Mouse (Mus musculus) midbrain, postnatal 0 days (tissue): ENCODE measurements around the gene Ifi205. TPM values are rescaled to one million over a fixed set of nuclear protein-coding genes. Genes with fewer than 3 reads are reported as not detected.
A peak's percentile ranks its signal among the peaks of the same experiment; 100 is the strongest.

Experiments
- ATAC-seq: fragments of 200-750 bp; cut with Nextera tagmentation; 2 replicates; pipeline ENCODE4 v1.8.0; 2017; ENCODE audit warnings: moderate number of reproducible peaks, mild to moderate bottlenecking, moderate TSS enrichment, moderate library complexity; ENCODE audit not compliant: low FRiP score
- DNase-seq: peaks from one replicate; pipeline ENCODE4 v3.0.0-alpha.2; 2015; ENCODE audit warnings: low spot score
- H3K27ac ChIP-seq: fragments of 300-500 bp; sonication (generic); 2 replicates; pipeline ENCODE4 v1.5.1; 2014; ENCODE audit warnings: low read depth, mild to moderate bottlenecking, low read length, mixed read lengths
- H3K27me3 ChIP-seq: fragments of 300-500 bp; sonication (generic); 2 replicates; pipeline ENCODE4 v1.6.1; 2014; ENCODE audit warnings: low read length, control low read depth, mixed read lengths; ENCODE audit not compliant: insufficient read depth
- H3K36me3 ChIP-seq: fragments of 300-500 bp; sonication (generic); 2 replicates; pipeline ENCODE4 v1.6.1; 2014; ENCODE audit warnings: low read length, control low read depth, mixed read lengths; ENCODE audit not compliant: insufficient read depth
- H3K4me1 ChIP-seq: fragments of 300-500 bp; sonication (generic); 2 replicates; pipeline ENCODE4 v1.6.1; 2014; ENCODE audit warnings: mild to moderate bottlenecking, control low read depth, antibody characterized with exemption, low read length, mixed read lengths; ENCODE audit not compliant: insufficient read depth
- H3K4me2 ChIP-seq: fragments of 300-500 bp; sonication (generic); 2 replicates; pipeline ENCODE4 v1.6.1; 2014; ENCODE audit warnings: low read depth, mild to moderate bottlenecking, low read length, mixed read lengths; ENCODE audit not compliant: poor library complexity, severe bottlenecking
- H3K4me3 ChIP-seq: fragments of 300-500 bp; sonication (generic); 2 replicates; pipeline ENCODE4 v1.5.1; 2014; ENCODE audit warnings: low read depth, mild to moderate bottlenecking, low read length, moderate library complexity
- H3K9ac ChIP-seq: fragments of 300-500 bp; sonication (generic); replicated peaks from 2 replicates; pipeline ENCODE4 v1.6.1; 2014; ENCODE audit warnings: mild to moderate bottlenecking, low read length, moderate library complexity, mixed read lengths; ENCODE audit not compliant: poor library complexity, severe bottlenecking
- H3K9me3 ChIP-seq: fragments of 300-500 bp; sonication (generic); 2 replicates; pipeline ENCODE4 v1.6.1; 2016; ENCODE audit warnings: low read length, control low read depth
- CTCF ChIP-seq: IDR thresholded peaks from 2 replicates; pipeline ENCODE4 v1.5.1; 2016; ENCODE audit warnings: antibody characterized with exemption, mild to moderate bottlenecking
- WGBS: fragments of 180-500 bp; shearing (Covaris S2); extraction: QIAGEN DNeasy Blood & Tissue Kit; methylation state at CpG from one replicate; pipeline ENCODE4 v1.1.7; 2014; 5-methylcytosine and 5-hydroxymethylcytosine counted together
- polyA plus RNA-seq: library from polyadenylated mRNA; unstranded; fragments of >200 nt; fragmentation: Nextera tagmentation; extraction: Ambion mirVana; gene quantifications from 2 replicates; pipeline ENCODE4 v1.2.1, GENCODE M21; 2015
- total RNA-seq: library from RNA; depleted of rRNA; stranded (reverse); fragments of >200 nt; gene quantifications from 2 replicates; pipeline ENCODE4 v1.2.3, GENCODE M21; 2014; rRNA removed

Gene Ifi205
- total RNA-seq (0.11 TPM in 1 of 2 replicates, not detected in the other), polyA plus RNA-seq (not detected in 2 replicates)

DNA sequence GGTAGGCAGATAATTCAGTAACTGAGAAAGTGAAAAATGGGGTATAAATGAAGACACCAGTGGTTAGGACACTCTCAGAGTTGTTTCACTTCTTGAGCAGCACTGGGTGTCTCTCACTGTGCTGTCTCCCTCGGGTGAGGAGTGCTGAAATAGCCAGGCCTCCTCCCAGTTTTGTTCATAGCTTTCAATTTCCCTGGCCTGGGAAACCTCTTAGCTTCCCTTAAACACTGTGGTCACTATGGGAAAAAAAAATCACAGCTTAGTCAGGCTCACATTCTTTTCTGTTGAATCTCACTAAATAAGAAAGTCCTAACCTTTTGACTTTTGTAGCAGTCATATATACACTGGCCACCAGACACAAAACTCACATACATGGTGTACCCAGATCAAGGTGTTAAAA is at the start of gene Ifi205:
Gene Ifi205, minus strand, starts transcription at position 113 of the 400 bp plus-strand sequence.
- no peak for ATAC-seq
- DNase-seq = no peak
- TF ChIP-seq CTCF = no peak
- Histone ChIP-seq H3K27me3 (no peaks in the 10 kb centered on the region), H3K27ac (no peak within 1 kb of the TSS), H3K9ac (no peak within 1 kb of the TSS), H3K36me3 (no peaks in the 10 kb centered on the region), H3K9me3 (no peaks in the 10 kb centered on the region), H3K4me2 (no peak within 1 kb of the TSS), H3K4me1 (no peaks in the 10 kb centered on the region), H3K4me3 (no peak within 1 kb of the TSS)
- 53% methylated on average over 1 of the region's 1 CpGs for WGBS

DNA sequence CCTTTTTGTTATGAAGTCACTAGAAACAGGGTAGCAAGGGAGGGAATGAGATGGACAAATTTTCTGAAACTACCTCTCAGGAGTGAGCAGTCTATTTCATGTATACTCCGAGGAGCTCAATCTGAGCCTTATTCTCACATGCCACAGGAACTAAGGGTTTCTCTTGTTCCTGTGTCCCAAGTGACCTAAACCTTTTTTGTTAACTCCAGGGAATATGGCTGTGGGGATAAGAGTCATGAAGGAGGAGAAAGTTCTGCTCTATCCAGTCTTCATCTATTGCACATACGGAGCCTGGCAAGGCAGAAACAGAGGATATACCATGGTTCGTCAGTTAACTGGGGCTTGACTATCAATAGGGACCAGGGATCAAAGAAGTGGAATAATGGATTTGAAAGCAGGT is 34.7 kb upstream of the Ifi205 start, which contains the start of gene Olfr430:
Gene Olfr430, plus strand, starts transcription at position 301 of the 400 bp plus-strand sequence.
- no peaks in the 10 kb centered on the region for H3K4me1 ChIP-seq
- no peak within 1 kb of the TSS for H3K4me3 ChIP-seq
- H3K27me3 ChIP-seq = no peaks in the 10 kb centered on the region
- H3K9ac ChIP-seq = no peak within 1 kb of the TSS
- WGBS = 81% methylated on average over 3 of the region's 3 CpGs
- DNase-seq = no peak
- H3K36me3 ChIP-seq = no peaks in the 10 kb centered on the region
- no peak within 1 kb of the TSS for H3K27ac ChIP-seq
- no peak for ATAC-seq
- H3K4me2 ChIP-seq = no peak within 1 kb of the TSS
- H3K9me3 ChIP-seq = no peaks in the 10 kb centered on the region
- no peak for TF ChIP-seq CTCF

DNA sequence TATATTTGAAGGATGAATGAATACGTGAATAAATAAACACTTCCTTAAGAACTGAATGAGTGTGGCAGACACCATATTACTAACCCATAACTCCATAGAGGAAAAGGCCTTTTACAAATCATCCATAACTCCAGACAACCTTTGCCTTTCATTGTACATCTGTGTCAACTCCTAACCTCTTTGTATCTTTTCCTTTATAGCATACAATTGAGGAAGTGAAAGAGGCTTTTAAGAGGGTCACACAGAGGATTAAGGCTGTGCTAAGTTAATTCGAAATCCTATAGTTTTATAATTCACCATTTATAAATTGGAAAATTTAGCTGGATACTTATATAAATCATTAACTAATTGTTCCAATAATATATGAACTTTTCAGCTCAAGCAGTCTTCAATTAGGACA is 23.6 kb upstream of the Ifi205 start:
- WGBS = 80% methylated on average over 2 of the region's 2 CpGs
- no peaks in the 10 kb centered on the region for H3K27me3 ChIP-seq
- no peak overlapping the region for H3K4me2 ChIP-seq

DNA sequence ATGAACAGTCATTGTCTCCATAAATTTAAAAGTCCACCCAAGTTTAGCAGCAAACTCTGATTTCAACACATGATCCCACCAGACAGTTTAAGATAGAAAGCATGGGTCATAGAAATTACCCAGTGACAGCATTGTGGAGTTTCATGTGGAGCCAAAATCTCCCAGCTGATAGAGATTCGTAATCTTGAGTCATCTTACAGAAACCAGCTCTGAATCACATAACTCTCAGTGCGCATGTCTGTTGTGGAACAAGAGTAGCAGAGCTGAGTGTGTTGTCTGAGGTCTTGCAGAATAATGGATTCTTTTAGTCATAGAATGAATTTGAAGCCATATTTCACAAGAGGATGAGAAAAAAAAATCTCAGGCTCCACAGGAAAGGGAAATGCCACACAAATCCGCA is 21.4 kb upstream of the Ifi205 start:
- ATAC-seq (no peak), DNase-seq (peak; percentile 5)
- Histone ChIP-seq H3K9ac (no peak overlapping the region), H3K4me1 (no peaks in the 10 kb centered on the region), H3K4me2 (no peak overlapping the region), H3K36me3 (no peaks in the 10 kb centered on the region), H3K27ac (no peak overlapping the region), H3K27me3 (no peaks in the 10 kb centered on the region), H3K9me3 (no peaks in the 10 kb centered on the region), H3K4me3 (no peak overlapping the region)
- TF ChIP-seq CTCF = no peak
- WGBS = 81% methylated on average over 3 of the region's 3 CpGs

More for the DNA sequence above, 23.6 kb upstream of the Ifi205 start:
- Histone ChIP-seq H3K4me3 (no peak overlapping the region), H3K36me3 (no peaks in the 10 kb centered on the region), H3K9ac (no peak overlapping the region), H3K4me1 (no peaks in the 10 kb centered on the region), H3K27ac (no peak overlapping the region), H3K9me3 (no peaks in the 10 kb centered on the region)
- no peak for ATAC-seq
- DNase-seq = no peak
- no peak for TF ChIP-seq CTCF

DNA sequence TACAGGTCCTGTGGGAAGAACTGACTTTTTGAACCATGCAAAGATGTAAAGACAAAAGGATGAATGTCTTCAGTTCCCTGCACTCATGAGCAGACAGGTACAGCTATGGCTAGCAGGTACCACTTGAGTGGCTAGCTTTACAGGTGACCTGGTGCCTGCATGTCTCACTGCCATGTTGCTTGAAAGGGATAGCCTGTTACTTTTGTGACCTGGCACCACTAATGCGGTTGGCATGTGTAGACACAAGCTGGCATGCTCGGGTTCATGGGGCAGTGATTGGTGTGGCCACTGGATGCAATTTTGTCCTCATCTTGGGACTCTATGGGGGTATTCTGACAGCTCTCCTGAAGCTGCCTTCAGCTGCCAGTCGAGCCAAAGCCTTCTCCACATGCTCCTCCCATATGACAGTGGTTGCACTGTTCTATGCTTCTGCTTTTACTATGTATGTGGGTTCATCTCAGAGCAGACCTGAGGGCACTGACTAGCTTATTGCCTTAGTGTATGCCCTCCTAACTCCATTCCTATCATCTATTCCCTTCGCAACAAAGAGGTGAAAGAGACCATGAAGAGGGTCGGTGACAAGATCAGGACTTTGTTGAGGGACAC is 20.4 kb upstream of the Ifi205 start:
- Histone ChIP-seq H3K36me3 (no peaks in the 10 kb centered on the region), H3K27ac (no peak overlapping the region), H3K4me3 (no peak overlapping the region), H3K9me3 (no peaks in the 10 kb centered on the region), H3K4me2 (no peak overlapping the region), H3K27me3 (no peaks in the 10 kb centered on the region), H3K9ac (no peak overlapping the region), H3K4me1 (no peaks in the 10 kb centered on the region)
- no peak for ATAC-seq
- WGBS = 81% methylated on average over 5 of the region's 5 CpGs
- no peak for TF ChIP-seq CTCF
- no peak for DNase-seq

DNA sequence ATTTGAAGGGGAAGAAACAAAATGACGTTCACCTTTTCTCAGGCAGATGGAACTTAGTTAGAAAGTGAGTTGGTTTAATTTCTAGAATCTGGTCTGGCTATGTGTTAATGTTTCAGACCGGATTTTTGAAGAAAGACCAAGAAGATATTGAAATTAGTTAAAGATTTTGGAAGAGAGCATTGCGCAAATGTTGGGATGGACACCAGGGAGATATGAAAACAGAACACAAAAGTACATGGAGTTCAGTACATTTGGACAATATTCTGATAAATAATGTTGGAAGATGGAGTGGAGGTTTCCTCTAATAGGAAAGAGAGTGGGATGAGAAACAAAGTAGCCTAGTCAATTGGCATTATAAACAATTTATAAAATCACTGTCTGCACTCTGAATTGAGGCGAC is 19.9 kb upstream of the Ifi205 start:
- DNase-seq (no peak), ATAC-seq (no peak)
- no peaks in the 10 kb centered on the region for H3K27me3 ChIP-seq
- WGBS = 91% methylated on average over 4 of the region's 4 CpGs
- H3K4me3 ChIP-seq = no peak overlapping the region
- no peaks in the 10 kb centered on the region for H3K4me1 ChIP-seq
- H3K27ac ChIP-seq = no peak overlapping the region
- H3K4me2 ChIP-seq = no peak overlapping the region
- H3K36me3 ChIP-seq = no peaks in the 10 kb centered on the region
- TF ChIP-seq CTCF = no peak
- no peaks in the 10 kb centered on the region for H3K9me3 ChIP-seq
- no peak overlapping the region for H3K9ac ChIP-seq
